Mouse (Mus musculus) G1E (cell line): ENCODE measurements around the gene Fam196b.

Experiments used
- CTCF ChIP-seq: IDR thresholded peaks from 2 replicates; pipeline ENCODE4 v1.5.1; 2012; ENCODE audit warnings: low read depth, low read length, inconsistent platforms, mixed read lengths
- GATA1 ChIP-seq: IDR thresholded peaks from 2 replicates; pipeline ENCODE4 v1.6.1; 2012; ENCODE audit warnings: borderline replicate concordance, low read length, inconsistent platforms, mixed read lengths
- GATA2 ChIP-seq: IDR thresholded peaks from 2 replicates; pipeline ENCODE4 v1.6.1; 2012; ENCODE audit warnings: low read depth, low read length, inconsistent platforms, borderline replicate concordance
- POLR2AphosphoS5 ChIP-seq: IDR thresholded peaks from 2 replicates; pipeline ENCODE4 v1.6.1; 2012; ENCODE audit warnings: low read depth, low read length, inconsistent platforms; ENCODE audit not compliant: insufficient replicate concordance
- TAL1 ChIP-seq: conservative IDR thresholded peaks from 2 replicates; pipeline ENCODE4 v1.6.1; 2012; ENCODE audit warnings: low read depth, low read length, inconsistent platforms, mixed read lengths

- no peak for TF ChIP-seq TAL1
- no peak for TF ChIP-seq GATA1
- TF ChIP-seq CTCF, result no peak
- TF ChIP-seq POLR2AphosphoS5, result no peak
- no peak for TF ChIP-seq GATA2
Measured at GRCm38 (mm10) chr11:34449944-34450343, 135.3 kb downstream of the Fam196b start.
